Mouse (Mus musculus) CD4-positive helper T cell, adult 2 months (primary cell): ENCODE results near the gene Mad1l1.

ENCODE experiments used
- DNase-seq: peaks from one replicate; pipeline ENCODE4 v3.0.0-alpha.2; 2012; ENCODE audit warnings: low read depth, missing footprints, low spot score

Gene Mad1l1

DNA sequence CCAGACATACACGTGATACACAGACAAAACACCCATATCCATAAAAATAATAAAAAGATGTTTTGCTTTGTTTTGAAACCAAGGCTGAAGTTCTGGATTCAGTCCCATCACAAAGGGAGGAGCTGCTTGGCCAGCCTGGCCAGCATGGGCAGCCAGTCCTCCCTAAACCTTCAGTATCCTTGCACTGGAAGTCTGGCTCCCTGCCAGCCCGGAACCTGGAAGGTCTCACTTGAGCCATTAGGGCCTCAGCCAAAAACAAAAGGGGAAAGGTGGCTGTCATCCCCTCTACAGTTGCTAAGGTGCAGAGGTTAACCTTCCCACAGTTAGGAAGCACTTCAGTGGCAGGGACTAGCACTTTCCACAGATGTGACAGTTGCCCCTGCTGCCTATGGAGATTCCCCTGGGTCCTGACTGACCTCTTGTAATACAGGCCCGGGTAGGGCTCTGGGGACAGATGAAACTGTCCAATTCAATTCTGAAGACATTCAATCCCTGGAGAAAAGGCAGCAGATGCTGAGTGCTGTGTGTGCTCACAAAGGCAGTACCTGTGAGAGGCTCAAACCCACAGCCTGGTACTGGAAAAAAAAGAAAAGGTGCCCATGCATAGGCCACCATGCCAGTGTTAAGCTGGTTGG is 100.2 kb downstream of the Mad1l1 start:
- no peak for DNase-seq

DNA sequence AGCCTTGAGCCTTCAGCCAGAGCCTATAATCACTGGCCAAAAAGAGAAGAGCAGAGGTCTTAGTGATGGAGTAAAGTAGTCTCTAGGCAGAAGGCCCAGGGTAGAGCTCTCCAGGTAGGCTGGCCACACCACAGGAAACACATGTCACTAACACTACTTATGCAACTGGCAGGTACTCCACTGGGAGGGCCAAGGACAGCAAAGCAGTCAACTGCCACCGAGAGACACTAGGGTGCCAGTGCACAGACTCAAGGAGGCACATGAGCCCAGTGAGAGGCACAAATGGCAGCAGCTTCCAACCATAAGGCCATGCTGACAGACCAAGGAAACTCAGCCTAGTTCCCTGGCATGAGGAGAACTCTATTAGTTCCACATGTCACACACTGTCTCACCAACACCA is 102.1 kb downstream of the Mad1l1 start:
- DNase-seq = no peak

DNA sequence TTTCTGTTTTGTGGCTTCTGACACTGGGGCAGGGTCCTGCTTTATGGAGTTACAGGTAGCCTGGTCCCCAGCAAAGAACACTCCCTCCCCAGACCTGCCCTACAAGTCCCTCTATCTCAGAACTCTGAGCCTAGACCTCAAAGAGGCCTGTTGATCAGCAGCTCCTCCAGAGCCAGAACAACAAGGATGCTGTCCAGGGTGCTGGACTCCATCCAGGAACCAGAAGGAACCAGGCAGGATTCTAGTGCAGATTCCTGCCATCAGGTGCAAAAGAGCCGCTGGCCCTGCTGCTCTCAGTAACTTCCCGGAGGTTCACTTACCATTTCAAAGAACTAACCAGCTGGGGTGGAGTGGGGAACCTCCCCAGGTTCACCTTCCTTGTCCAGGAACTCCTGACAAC is 103.5 kb downstream of the Mad1l1 start:
- DNase-seq = no peak

DNA sequence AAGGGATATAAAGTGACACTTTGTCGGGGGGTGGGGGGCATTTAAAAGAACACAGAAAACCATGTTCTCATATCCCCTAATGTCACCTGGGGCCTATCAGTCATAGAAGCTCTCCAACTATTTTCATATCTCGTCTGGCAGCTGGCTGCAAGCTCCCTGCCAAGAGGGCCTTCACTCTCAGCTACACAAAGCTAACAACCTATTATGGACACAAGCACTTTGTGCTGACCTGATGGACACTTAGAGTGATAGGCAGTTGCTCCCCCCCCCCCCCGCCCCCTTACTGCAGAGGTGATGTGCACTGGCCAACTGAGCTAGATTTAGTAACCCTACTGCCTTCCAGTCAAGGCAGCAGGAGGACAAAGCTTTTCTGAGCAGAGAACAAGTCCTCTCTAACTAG is 104.3 kb downstream of the Mad1l1 start:
- no peak for DNase-seq

DNA sequence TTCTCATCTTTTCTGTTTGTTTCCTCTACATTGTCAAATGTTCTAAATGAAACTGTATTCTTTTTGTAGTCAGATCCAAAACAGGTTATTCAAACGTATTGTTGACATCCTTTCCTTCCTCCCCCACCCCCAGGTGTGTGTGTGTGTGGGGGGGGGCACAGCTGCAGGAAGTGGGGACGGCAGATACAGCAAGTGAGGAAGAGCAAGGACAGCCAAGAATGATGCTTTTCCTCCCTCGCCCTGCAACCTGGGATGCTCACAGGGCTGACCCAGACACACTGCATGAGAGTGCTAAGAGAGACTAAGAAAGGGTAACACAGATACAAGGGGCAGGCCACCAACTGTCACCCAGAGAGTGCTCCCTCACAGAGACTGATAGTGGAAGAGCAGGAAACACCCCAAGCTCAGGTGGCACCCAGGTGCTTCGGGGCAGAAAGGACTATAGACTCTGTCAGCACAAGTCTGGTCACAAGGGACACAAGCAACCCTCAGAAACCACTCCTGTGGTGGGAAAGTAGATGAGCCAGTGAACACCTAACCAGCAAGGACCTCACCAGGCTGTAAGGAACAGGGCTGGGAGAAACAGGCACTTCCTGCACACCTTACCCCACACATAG is 105.8 kb downstream of the Mad1l1 start:
- peak; percentile 71 for DNase-seq

GRCm38 (mm10) chr5:140213001-140213400 is 108.4 kb downstream of the Mad1l1 start:
- DNase-seq = no peak

DNA sequence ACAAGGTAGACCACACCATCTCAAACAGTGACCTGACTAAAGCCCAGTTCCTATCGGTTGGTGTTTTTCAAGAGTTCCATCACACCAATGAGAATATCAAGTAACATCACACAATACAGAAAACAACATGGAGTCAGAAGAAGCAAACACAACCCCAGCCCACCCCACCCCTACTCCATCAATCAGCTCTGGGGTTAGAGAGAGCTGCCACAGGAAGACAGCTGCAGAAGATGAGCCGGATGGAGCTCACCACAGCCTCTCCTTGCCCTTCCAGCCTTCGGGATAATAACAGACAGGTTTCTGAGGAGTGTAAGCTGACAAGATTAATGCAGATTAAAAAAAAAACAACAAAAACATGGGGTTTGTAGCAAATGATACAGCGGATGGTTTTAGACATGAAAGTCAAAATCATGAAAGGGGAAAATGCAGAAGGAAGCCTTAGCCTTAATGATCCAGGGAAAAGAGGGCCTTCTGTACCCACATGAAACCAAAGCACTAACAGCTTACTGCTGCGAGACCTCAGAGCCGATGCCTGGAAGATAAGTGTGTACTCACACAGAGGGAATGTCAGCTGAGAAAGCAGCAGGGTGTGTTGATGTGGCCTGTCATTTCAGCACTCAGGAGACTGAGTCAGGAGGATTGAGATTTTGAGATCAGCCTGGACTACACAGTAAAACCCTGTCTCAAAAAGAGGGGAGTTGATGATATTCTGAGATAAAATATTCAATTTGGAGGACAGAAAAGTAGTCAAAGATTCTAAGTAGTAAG is 110.8 kb downstream of the Mad1l1 start:
- peak; percentile 38 for DNase-seq

GRCm38 (mm10) chr5:140208743-140209409 is 112.5 kb downstream of the Mad1l1 start:
- peak; percentile 82 for DNase-seq

GRCm38 (mm10) chr5:140206726-140207703 is 114.3 kb downstream of the Mad1l1 start:
- no peak for DNase-seq

DNA sequence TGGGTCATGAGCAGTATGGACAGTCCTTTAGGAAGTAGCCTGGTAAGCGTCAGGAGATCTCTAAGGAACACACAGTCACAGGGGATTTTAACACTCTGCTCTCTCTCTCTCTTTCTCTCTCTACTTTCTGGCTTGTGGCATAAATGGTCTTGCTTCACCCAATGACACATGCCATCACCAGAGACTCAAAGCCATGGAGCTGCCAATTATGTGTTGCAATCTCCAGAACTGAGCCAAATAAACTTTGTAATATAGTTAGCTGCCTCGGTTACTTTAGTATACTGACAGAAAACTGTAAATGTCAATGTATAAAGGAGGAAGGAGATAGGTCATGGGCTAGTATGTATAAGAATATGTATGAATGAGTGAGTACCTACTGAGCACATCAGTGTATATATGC is 115.4 kb downstream of the Mad1l1 start:
- DNase-seq = no peak

DNA sequence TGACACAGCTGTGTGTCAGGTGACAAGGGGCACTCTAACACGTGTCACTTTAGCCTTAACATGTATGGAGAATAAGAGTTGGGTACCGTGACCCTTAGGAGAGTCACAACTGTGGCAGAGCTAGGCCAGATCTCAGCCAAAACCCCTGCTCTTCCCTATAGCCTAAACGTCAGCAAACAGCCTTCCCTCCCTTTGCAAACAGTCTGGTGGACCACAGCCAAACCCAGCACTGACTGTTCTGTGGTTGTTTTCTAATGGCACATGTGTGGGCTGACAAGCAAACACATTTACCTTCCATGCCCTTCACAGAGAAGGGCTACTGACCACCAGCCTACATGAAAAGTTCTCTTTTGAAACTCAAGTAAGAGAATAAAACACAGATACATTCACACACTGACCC is 116.9 kb downstream of the Mad1l1 start:
- DNase-seq = no peak

- DNase-seq = no peak
Observed at GRCm38 (mm10) chr5:140204037-140204436, 117.3 kb downstream of the Mad1l1 start.

GRCm38 (mm10) chr5:140202451-140202850 is 118.9 kb downstream of the Mad1l1 start:
- DNase-seq = no peak

DNA sequence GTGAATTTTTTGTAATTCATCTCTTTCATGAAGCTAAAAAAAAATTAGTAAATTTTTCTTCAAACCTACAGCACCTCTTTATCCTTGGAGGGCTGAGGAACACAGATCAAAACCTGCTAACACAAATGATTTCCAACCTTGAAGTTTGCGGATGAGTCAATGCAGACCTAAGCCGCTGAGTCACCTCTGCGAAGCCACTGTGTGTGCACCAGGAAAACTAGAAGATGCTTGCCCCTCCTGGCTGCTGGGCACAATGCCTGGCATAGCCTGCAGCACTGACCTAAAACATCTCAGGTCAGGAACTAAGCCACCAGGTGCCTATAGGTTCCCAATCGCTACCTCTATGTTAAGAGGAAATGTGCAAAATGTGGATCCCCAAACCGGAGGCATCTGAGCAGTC is 119.8 kb downstream of the Mad1l1 start:
- DNase-seq = no peak

DNA sequence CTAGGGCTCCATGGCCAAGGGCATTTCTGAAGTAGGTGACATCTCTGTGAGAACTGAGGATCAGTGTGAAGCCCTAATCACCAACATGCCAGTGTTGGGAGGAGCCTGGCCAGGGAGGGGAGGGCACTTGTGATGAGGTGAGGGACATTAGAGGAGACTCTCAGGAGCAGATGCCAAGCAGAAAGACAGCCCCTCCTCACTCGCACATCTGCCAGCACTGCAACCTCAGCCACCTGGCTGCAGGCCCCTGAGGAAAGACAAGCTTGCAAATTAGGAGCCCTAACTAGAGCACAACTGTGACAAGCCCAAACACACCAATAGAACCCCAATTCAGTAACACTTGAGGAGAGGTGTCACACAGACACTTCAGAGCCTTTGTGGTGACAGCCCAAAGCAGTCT is 120.2 kb downstream of the Mad1l1 start:
- peak; percentile 23 for DNase-seq

GRCm38 (mm10) chr5:140197705-140198104 is 123.6 kb downstream of the Mad1l1 start:
- peak; percentile 67 for DNase-seq

- no peak for DNase-seq
Observed at GRCm38 (mm10) chr5:140196446-140196845, 124.9 kb downstream of the Mad1l1 start.

- no peak for DNase-seq
Observed at GRCm38 (mm10) chr5:140194173-140194572, 127.2 kb downstream of the Mad1l1 start.

DNA sequence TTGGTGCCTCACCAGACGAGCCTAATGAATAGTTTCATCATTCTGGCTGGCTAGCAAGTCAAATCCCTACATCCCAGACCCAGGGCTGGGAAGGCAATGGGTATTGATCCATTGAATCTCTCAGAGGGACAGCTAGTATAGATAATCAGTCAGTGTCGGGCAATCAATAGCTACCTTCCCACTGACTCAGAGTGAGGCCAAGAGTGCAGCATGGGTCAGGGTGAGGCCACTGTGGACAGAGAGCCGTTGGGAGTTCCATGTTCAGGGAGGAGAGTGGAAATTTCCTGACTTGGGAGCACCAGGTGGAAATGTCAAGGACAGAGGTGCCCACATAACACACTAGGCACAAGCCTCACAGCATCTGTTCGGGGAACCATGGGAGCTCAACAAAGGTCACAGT is 129.8 kb downstream of the Mad1l1 start:
- DNase-seq = no peak

- DNase-seq = no peak
Observed at GRCm38 (mm10) chr5:140186351-140186750, 135.0 kb downstream of the Mad1l1 start.

GRCm38 (mm10) chr5:140185757-140186156 is 135.6 kb downstream of the Mad1l1 start:
- DNase-seq = no peak
